Mouse (Mus musculus): ENCODE measurements around the gene Pcare. TPM values are rescaled to one million over a fixed set of nuclear protein-coding genes. Genes with fewer than 3 reads are reported as not detected.

The Pcare gene
- polyA plus RNA-seq, 1 experiment from 2014 or later, result 0.04 TPM

Other genes starting within 250 kb of the Pcare start
- gene Ndc80, start 226.0 kb downstream of the Pcare start, polyA plus RNA-seq (2015; fragmentation: Nextera tagmentation; extraction: Ambion mirVana), result 50.7 and 51.2 TPM in 2 replicates
- gene Spdya, start 200.8 kb downstream of the Pcare start, polyA plus RNA-seq (2015; fragmentation: Nextera tagmentation; extraction: Ambion mirVana), result 0.59 and 0.63 TPM in 2 replicates
- gene Wdr43, start 137.0 kb downstream of the Pcare start, polyA plus RNA-seq (2015; fragmentation: Nextera tagmentation; extraction: Ambion mirVana), result 89.5 and 92.1 TPM in 2 replicates
- gene Togaram2, start 79.6 kb downstream of the Pcare start, polyA plus RNA-seq (2015; fragmentation: Nextera tagmentation; extraction: Ambion mirVana), result 0.08 and 0.25 TPM in 2 replicates
- gene Clip4, start 15.6 kb upstream of the Pcare start, polyA plus RNA-seq (2015; fragmentation: Nextera tagmentation; extraction: Ambion mirVana), result 4.7 and 4.9 TPM in 2 replicates

Data from kidney, embryonic 16.5 days (tissue).